Mouse (Mus musculus) lung, adult 2 months (tissue): ENCODE measurements around the gene Fam168a. TPM values are rescaled to one million over a fixed set of nuclear protein-coding genes. Genes with fewer than 3 reads are reported as not detected.
"Not testable (repeated sequence)": the region's sequence is repeated elsewhere in the genome, so short reads cannot be mapped to it uniquely, and the experiment has no call there.

Experiments used
- DNase-seq: peaks from one replicate; pipeline ENCODE4 v3.0.0; 2022
- H3K4me1 ChIP-seq: fragments of 200-500 bp; 2 replicates; pipeline ENCODE4 v1.6.1; 2011; ENCODE audit warnings: low read length; ENCODE audit not compliant: control insufficient read depth, insufficient read depth
- H3K4me3 ChIP-seq: fragments of 200-500 bp; replicated peaks from 2 replicates; pipeline ENCODE3; 2011; ENCODE audit warnings: low read depth, mild to moderate bottlenecking, control low read depth, low read length; ENCODE audit errors: extremely low read depth
- CTCF ChIP-seq: fragments of 200-500 bp; IDR thresholded peaks from 2 replicates; pipeline ENCODE4 v1.5.1; 2011; ENCODE audit warnings: mild to moderate bottlenecking, low read length, control low read depth; ENCODE audit not compliant: insufficient read depth
- POLR2A ChIP-seq: fragments of 200-500 bp; IDR thresholded peaks from 2 replicates; pipeline ENCODE4 v1.6.1; 2011; ENCODE audit warnings: low read depth, mild to moderate bottlenecking, control low read depth, low read length, borderline replicate concordance; ENCODE audit errors: extremely low read depth
- WGBS: fragments of 180-500 bp; shearing (Covaris S2); methylation state at CpG from one replicate; pipeline ENCODE4 v1.1.7; 2018; 5-methylcytosine and 5-hydroxymethylcytosine counted together
- polyA plus RNA-seq: library from polyadenylated mRNA; depleted of rRNA; stranded (reverse); fragments of >200 nt; gene quantifications from 2 replicates; pipeline ENCODE4 v1.2.3, GENCODE M21; 2012

Gene Fam168a
- polyA plus RNA-seq, 1 experiment = 84.8 TPM

GRCm38 (mm10) chr7:100734201-100734600 is 27.8 kb downstream of the Fam168a start:
- 70% methylated on average over 6 of the region's 6 CpGs for WGBS
- H3K4me1 ChIP-seq = peaks cover 9% of the 10 kb centered on the region
- H3K4me3 ChIP-seq = no peak overlapping the region
- TF ChIP-seq POLR2A (no peak), CTCF (no peak)
- no peak for DNase-seq

- not testable (repeated sequence) for H3K4me1 ChIP-seq, H3K4me3 ChIP-seq, DNase-seq
- WGBS = 72% methylated on average over 2 of the region's 2 CpGs
Measured at GRCm38 (mm10) chr7:100734905-100735304, 28.5 kb downstream of the Fam168a start.

GRCm38 (mm10) chr7:100736131-100736530 is 29.7 kb downstream of the Fam168a start:
- no peak overlapping the region for H3K4me3 ChIP-seq
- no peak for TF ChIP-seq POLR2A
- TF ChIP-seq CTCF = no peak
- WGBS = 52% methylated on average over 3 of the region's 3 CpGs
- no peak for DNase-seq
- H3K4me1 ChIP-seq = peaks cover 9% of the 10 kb centered on the region

- WGBS = 88% methylated on average over 2 of the region's 2 CpGs
- TF ChIP-seq POLR2A (no peak), CTCF (no peak)
- DNase-seq = no peak
- no peak overlapping the region for H3K4me3 ChIP-seq
- H3K4me1 ChIP-seq = no peaks in the 10 kb centered on the region; the same call in 1 of the 2 replicates
Measured at GRCm38 (mm10) chr7:100744372-100744771, 37.9 kb downstream of the Fam168a start.

- 53% methylated on average over 2 of the region's 2 CpGs for WGBS
- Histone ChIP-seq H3K4me1 (no peaks in the 10 kb centered on the region; the same call in 1 of the 2 replicates), H3K4me3 (no peak overlapping the region)
- DNase-seq = no peak
- TF ChIP-seq CTCF = no peak
- TF ChIP-seq POLR2A = no peak
Measured at GRCm38 (mm10) chr7:100750101-100750500, 43.7 kb downstream of the Fam168a start.

- TF ChIP-seq CTCF = no peak
- no peak for TF ChIP-seq POLR2A
- no peak overlapping the region for H3K4me3 ChIP-seq
- no peak for DNase-seq
- H3K4me1 ChIP-seq = no peaks in the 10 kb centered on the region
- WGBS = 75% methylated on average over 7 of the region's 7 CpGs
Measured at GRCm38 (mm10) chr7:100758718-100759117, 52.3 kb downstream of the Fam168a start.

GRCm38 (mm10) chr7:100762726-100763125 is 56.3 kb downstream of the Fam168a start:
- TF ChIP-seq CTCF (no peak), POLR2A (no peak)
- no peak for DNase-seq
- H3K4me1 ChIP-seq = no peaks in the 10 kb centered on the region
- no peak overlapping the region for H3K4me3 ChIP-seq

GRCm38 (mm10) chr7:100767568-100767967 is 61.1 kb downstream of the Fam168a start:
- 28% methylated on average over 3 of the region's 3 CpGs for WGBS
- Histone ChIP-seq H3K4me1 (no peaks in the 10 kb centered on the region; the same call in 1 of the 2 replicates), H3K4me3 (no peak overlapping the region)
- DNase-seq = no peak
- no peak for TF ChIP-seq POLR2A
- no peak for TF ChIP-seq CTCF

GRCm38 (mm10) chr7:100768009-100768408 is 61.6 kb downstream of the Fam168a start:
- TF ChIP-seq CTCF (no peak), POLR2A (no peak)
- Histone ChIP-seq H3K4me1 (no peaks in the 10 kb centered on the region; the same call in 1 of the 2 replicates), H3K4me3 (no peak overlapping the region)
- DNase-seq = no peak
- WGBS = 89% methylated on average over 3 of the region's 3 CpGs

GRCm38 (mm10) chr7:100769534-100770083 is 63.2 kb downstream of the Fam168a start:
- TF ChIP-seq POLR2A (no peak), CTCF (no peak)
- no peak for DNase-seq
- 59% methylated on average over 7 of the region's 7 CpGs for WGBS

More at GRCm38 (mm10) chr7:100769534-100770083, 63.2 kb downstream of the Fam168a start:
- no peaks in the 10 kb centered on the region; the same call in 1 of the 2 replicates for H3K4me1 ChIP-seq
- H3K4me3 ChIP-seq = no peak overlapping the region
